Mouse (Mus musculus): ENCODE data around the gene Mien1. TPM values are rescaled to one million over a fixed set of nuclear protein-coding genes. Genes with fewer than 3 reads are reported as not detected.

Mien1 gene
- total RNA-seq, 2 experiments from 2014 or later = 87.7 to 102 TPM

DNA sequence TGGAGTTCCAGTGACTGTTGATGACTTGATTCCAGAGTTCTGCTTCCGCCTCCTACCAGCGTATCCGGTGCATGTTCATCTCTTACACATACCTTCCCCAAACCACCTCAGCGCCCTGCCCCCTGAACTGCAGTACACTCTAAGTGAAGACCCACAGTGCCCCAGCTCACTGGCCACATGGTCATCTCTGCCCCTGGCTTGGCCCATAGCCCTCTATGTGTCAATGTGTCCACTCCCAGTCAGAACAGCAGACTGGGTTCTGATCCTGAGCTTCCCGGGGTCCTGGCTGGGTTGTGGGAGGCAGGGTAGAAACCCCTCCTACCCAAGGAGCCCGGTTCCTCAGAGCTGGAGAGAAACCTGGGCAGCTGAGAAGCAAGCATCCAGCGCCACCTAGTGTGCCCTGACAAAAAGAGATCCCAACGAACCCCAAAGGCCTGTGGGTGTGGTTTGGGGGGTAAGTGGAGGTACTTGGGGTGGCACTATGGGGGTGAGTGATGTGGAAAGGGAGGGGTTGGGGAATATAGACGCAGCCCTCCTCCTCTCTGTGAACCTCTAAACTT, 49.5 kb downstream of the Mien1 start:
- peak in 1 of 2 experiments; percentile 65 for DNase-seq (ENCODE audit: low spot score in 2 of 2)

DNA sequence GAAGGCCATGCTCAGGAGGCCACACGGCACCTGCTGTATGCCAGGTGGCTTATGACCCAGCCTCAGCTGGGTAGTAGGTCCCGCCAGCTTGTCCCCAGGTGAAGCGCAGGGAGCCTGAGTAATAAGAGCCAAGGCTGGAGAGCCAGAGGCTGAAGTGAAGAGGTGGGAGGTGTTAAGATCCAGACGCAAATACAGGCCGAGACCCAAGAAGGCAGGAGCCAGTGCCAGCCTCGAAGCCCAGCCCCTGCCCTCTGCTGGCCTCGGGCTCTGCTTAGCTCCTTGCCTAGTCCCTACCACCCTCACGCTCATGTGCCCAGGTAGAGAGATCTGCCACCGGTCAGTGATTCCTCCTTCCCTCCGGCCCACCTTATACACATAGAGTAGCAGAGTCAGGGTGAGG, 50.5 kb downstream of the Mien1 start:
- no peak for DNase-seq (ENCODE audit: low spot score in 2 of 2)

Other genes starting within 250 kb of the Mien1 start
- 10 to 100 TPM; 44.8 to 51.3 TPM for gene Med1, start 245.7 kb downstream of the Mien1 start, total RNA-seq (2021)
- gene Cdk12, start 235.9 kb downstream of the Mien1 start, total RNA-seq (2021) = 10 to 100 TPM; 36.9 to 37.2 TPM
- gene Neurod2, start 109.3 kb downstream of the Mien1 start, total RNA-seq (2021) = 100 to 1,000 TPM; 113 to 124 TPM
- gene Ppp1r1b, start 90.6 kb downstream of the Mien1 start, total RNA-seq (2021) = 10 to 100 TPM; 33.6 to 46.7 TPM
- gene Stard3, start 80.6 kb downstream of the Mien1 start, total RNA-seq (2021) = 10 to 100 TPM; 22.6 to 24.8 TPM
- 1 to 10 TPM in 1 of 2 experiments, under 1 TPM in 1; 0.94 to 1.3 TPM for gene Tcap, start 55.2 kb downstream of the Mien1 start, total RNA-seq (2021)
- under 1 TPM; 0.28 to 0.38 TPM for gene Pnmt, start 52.5 kb downstream of the Mien1 start, total RNA-seq (2021)
- 10 to 100 TPM; 10.0 to 10.1 TPM for gene Pgap3, start 38.5 kb downstream of the Mien1 start, total RNA-seq (2021)
- gene Erbb2, start 26.5 kb downstream of the Mien1 start, total RNA-seq (2021) = 1 to 10 TPM; 2.4 to 2.9 TPM
- gene Grb7, start 7.4 kb upstream of the Mien1 start, total RNA-seq (2021) = 1 to 10 TPM; 1.1 to 1.6 TPM
- gene Ikzf3, start 107.0 kb upstream of the Mien1 start, total RNA-seq (2021) = under 1 TPM in 1 of 2 experiments, not detected in 1; 0.21 TPM
- gene Zpbp2, start 112.1 kb upstream of the Mien1 start, total RNA-seq (2021) = under 1 TPM in 1 of 2 experiments, not detected in 1; 0.31 TPM
- gene Ormdl3, start 148.4 kb upstream of the Mien1 start, total RNA-seq (2021) = 10 to 100 TPM; 49.1 to 57.6 TPM
- gene Lrrc3c, start 159.3 kb upstream of the Mien1 start, total RNA-seq (2021) = not detected
- gene Gm12355, start 186.7 kb upstream of the Mien1 start, total RNA-seq (2021) = 10 to 100 TPM; 10.1 to 13.3 TPM
- not detected for gene Gsdma3, start 187.4 kb upstream of the Mien1 start, total RNA-seq (2021)
- gene Gsdma2, start 207.8 kb upstream of the Mien1 start, total RNA-seq (2021) = not detected
- gene Gsdma, start 225.4 kb upstream of the Mien1 start, total RNA-seq (2021) = not detected
- 100 to 1,000 TPM; 122 to 126 TPM for gene Psmd3, start 243.6 kb upstream of the Mien1 start, total RNA-seq (2021)

All from layer of hippocampus, postnatal 14 days (tissue).